Mouse (Mus musculus) kidney, adult 18-20 months (tissue): ENCODE data around the gene Gm10439.
"Not testable (repeated sequence)": the region's sequence is repeated elsewhere in the genome, so short reads cannot be mapped to it uniquely, and the experiment has no call there.

ENCODE experiments used
- DNase-seq: peaks from one replicate; pipeline ENCODE4 v3.0.0; 2021

Gene Gm10439

GRCm38 (mm10) chrX:149594270-149594669 lies at the start of gene Gm10439:
Gene Gm10439 (plus strand): TSS chrX:149594570.
- DNase-seq = not testable (repeated sequence)
